Comparison of ENCODE assay signal across 10 mouse cellular contexts in the genomic region with DNA sequence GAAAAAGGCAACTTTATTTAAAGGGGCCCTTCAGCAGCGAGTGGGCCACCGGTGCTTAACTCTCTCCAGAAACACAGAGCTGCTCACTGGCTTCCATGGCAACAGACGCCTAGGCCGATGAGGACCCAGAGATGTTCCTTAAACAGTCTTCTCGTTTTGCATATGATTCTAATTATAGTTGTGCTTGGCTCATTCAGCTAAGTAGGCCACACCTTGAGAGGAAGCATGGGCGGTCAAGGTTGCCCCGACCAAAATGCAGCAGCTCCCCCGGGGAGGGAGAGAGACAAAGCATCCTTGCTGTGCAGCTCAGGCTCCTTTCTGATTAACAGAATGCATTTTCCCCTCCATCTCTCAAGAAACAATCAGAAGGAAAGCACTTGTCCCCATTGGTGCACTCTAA. TPM values are rescaled to one million over a fixed set of nuclear protein-coding genes. Genes with fewer than 3 reads are reported as not detected.
A peak's percentile ranks its signal among the peaks of the same experiment; 100 is the strongest.
DNase-seq lines count a peak whose midpoint lies in the region; ATAC-seq lines count a peak whose summit lies in the region.
"Had no signal": no experiment of that assay in that cellular context is flagged by ENCODE, and none has a peak within 500 bp of the region (broad histone marks: within the 10 kb centered on the region; RNA-seq: fewer than 3 reads in every experiment).

No protein-coding gene starts in this region.

- H3K4me1 ChIP-seq in embryonic facial prominence, embryonic 12.5 days: peaks cover 9% of the 10 kb centered on the region; the same call in 1 of the 2 replicates
- peaks cover 15% of the 10 kb centered on the region for H3K4me1 ChIP-seq in midbrain, embryonic 13.5 days (replicated peaks)

- 5% methylated on average over 8 of the region's 8 CpGs for WGBS in embryonic facial prominence, embryonic 12.5 days
- WGBS in midbrain, embryonic 13.5 days: 4% methylated on average over 8 of the region's 8 CpGs

- H3K36me3 ChIP-seq in embryonic facial prominence, embryonic 12.5 days: no peaks in the 10 kb centered on the region
- no peaks in the 10 kb centered on the region for H3K36me3 ChIP-seq in midbrain, embryonic 13.5 days

- no peaks in the 10 kb centered on the region for H3K27me3 ChIP-seq in embryonic facial prominence, embryonic 12.5 days
- no peaks in the 10 kb centered on the region for H3K27me3 ChIP-seq in midbrain, embryonic 13.5 days

- no peak overlapping the region for H3K4me3 ChIP-seq in embryonic facial prominence, embryonic 12.5 days
- no peak overlapping the region for H3K4me3 ChIP-seq in midbrain, embryonic 13.5 days (replicated peaks)

- ATAC-seq in embryonic facial prominence, embryonic 12.5 days (ENCODE audit: insufficient number of reproducible peaks, insufficient read depth, low FRiP score, low TSS enrichment): no peak
- ATAC-seq in midbrain, embryonic 13.5 days: peak; percentile 62; the same call in 1 of the 2 replicates

- peak; percentile 68 for DNase-seq in A20 (ENCODE audit: low read depth, low spot score)
- DNase-seq in layer of hippocampus, adult 18-20 months (ENCODE audit: low spot score in 2 of 2): peak; percentile 27 to 45
- no peak for DNase-seq in adrenal gland, postnatal 25 days
- no peak for DNase-seq in thymus, postnatal 10 days (ENCODE audit: low spot score in 2 of 2)
- no peak for DNase-seq in heart, adult 8-10 months (ENCODE audit: low spot score)
- no peak for DNase-seq in lung, postnatal 10 days
- DNase-seq: cerebellum, adult 11 months; lung, embryonic 14.5 days had no signal

- H3K4me2 ChIP-seq in embryonic facial prominence, embryonic 12.5 days (replicated peaks): peak overlapping the region; percentile 31
- H3K4me2 ChIP-seq in midbrain, embryonic 13.5 days (replicated peaks): peak overlapping the region; percentile 17
- H3K4me2 ChIP-seq: lung, embryonic 14.5 days had no signal

- no peak overlapping the region for H3K27ac ChIP-seq in embryonic facial prominence, embryonic 12.5 days
- no peak overlapping the region for H3K27ac ChIP-seq in midbrain, embryonic 13.5 days

- H3K9ac ChIP-seq in embryonic facial prominence, embryonic 12.5 days: no peak overlapping the region
- H3K9ac ChIP-seq in midbrain, embryonic 13.5 days (replicated peaks): no peak overlapping the region
- H3K9ac ChIP-seq: lung, embryonic 14.5 days had no signal

- no peaks in the 10 kb centered on the region for H3K9me3 ChIP-seq in embryonic facial prominence, embryonic 12.5 days
- H3K9me3 ChIP-seq in midbrain, embryonic 13.5 days: no peaks in the 10 kb centered on the region

RNA-seq across cellular contexts. Expression of gene Mgmt, which starts 22.4 kb away (rescaled TPM):
- 5.9 and 6.3 TPM in 2 replicates for polyA plus RNA-seq in embryonic facial prominence, embryonic 12.5 days (2016; fragmentation: Nextera tagmentation; extraction: Ambion mirVana)
- under 1 TPM; 0.77 to 0.94 TPM for total RNA-seq in layer of hippocampus, adult 18-20 months (2021)
- 1.1 and 1.6 TPM in 2 replicates for polyA plus RNA-seq in midbrain, embryonic 13.5 days (2015; fragmentation: Nextera tagmentation; extraction: Ambion mirVana)
- 5.2 and 6.4 TPM in 2 replicates for total RNA-seq in adrenal gland, postnatal 25 days (2021)
- 1 to 10 TPM; 4.8 to 6.6 (median 5.6) TPM for total RNA-seq in heart, adult 8-10 months (2022)

Comparison
In these comparisons a context has a peak if more than half of its experiments do, and no peak if none do; other contexts are left out.
1. DNase-seq: peak in A20 (single experiment) and layer of hippocampus, adult 18-20 months (2 of 2); none in adrenal gland, postnatal 25 days (single experiment), thymus, postnatal 10 days (0 of 2), heart, adult 8-10 months (single experiment) and lung, postnatal 10 days (single experiment).